Mouse (Mus musculus) cerebellum, adult 2 months (tissue): Measurements from ENCODE around the gene Olfr71.

Experiments used
- CTCF ChIP-seq: fragments of 200-500 bp; IDR thresholded peaks from 2 replicates; pipeline ENCODE4 v1.5.1; 2011; ENCODE audit warnings: low read depth, mild to moderate bottlenecking, control low read depth, low read length, moderate library complexity, borderline replicate concordance; ENCODE audit not compliant: insufficient read depth
- POLR2A ChIP-seq: fragments of 200-500 bp; IDR thresholded peaks from 2 replicates; pipeline ENCODE4 v1.6.1; 2011; ENCODE audit warnings: low read length, control low read depth, borderline replicate concordance; ENCODE audit not compliant: insufficient read depth

DNA sequence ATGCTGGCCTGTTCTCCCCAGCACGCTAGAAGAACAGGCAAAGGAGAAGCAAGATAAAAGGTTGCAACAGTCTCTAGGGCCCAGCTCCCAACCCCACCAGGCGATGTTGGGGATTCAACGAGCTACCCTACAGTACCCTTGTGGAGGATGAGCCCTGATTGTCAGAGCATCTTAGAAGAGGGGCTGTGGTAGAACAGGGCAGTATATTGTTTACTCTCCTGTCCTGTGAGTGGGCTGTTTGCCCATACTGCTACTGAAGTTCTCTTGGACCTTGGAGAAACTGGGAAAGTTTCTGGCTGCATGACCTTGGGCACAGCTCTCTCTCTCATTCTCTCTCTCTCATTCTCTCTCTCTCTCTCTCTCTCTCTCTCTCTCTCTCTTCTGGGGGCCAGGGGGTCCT, 19.1 kb upstream of the Olfr71 start:
- TF ChIP-seq CTCF (no peak), POLR2A (no peak)
